Mouse (Mus musculus): ENCODE measurements around the gene Tnfrsf1b. TPM values are rescaled to one million over a fixed set of nuclear protein-coding genes. Genes with fewer than 3 reads are reported as not detected.

The Tnfrsf1b gene
- total RNA-seq, 2 experiments from 2014 or later: 37.0 to 41.1 TPM

DNA sequence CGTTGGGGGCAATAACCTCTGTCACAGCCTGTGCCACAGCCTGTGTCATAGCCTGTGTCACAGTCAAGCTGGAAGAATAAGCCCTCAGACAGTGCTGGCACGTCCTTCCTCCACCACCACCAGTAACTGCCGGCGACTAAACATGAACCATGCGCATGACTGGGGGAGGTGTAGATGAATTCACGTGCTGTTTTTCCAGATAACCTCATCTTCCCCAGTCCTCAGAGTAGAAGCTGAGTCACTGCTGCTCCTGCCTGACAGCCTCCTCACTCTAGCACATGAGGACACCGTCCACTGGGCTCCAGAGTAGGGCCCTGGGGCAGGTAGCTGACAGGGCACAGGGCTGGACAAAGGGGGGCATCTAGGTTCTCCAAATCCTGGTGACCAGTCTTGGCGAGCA lies 24.6 kb downstream of the Tnfrsf1b start:
- peak; percentile 21; the same call in 1 of the 2 replicates for ATAC-seq (replicated peaks; ENCODE audit: poor library complexity, severe bottlenecking)

DNA sequence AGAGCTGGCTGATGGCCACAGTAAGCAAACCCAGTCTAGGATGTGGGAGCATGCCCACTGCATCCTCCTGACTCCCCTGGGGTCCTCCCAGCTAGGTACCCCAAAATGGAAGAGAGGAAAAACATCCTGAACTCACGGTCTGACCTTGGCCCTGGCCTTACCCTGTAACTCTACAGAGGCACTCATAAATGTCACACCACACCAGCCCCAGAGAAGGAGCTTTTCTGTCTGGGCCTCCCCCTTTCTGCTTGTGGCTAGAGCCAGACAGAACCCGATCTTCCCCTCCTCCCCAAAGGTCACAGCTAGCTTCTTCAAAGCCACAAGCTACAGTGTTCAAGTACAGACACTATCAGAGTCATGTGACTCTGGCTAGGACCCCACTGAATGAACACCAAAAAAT lies 25.3 kb downstream of the Tnfrsf1b start:
- ATAC-seq (replicated peaks; ENCODE audit: poor library complexity, severe bottlenecking): no peak

DNA sequence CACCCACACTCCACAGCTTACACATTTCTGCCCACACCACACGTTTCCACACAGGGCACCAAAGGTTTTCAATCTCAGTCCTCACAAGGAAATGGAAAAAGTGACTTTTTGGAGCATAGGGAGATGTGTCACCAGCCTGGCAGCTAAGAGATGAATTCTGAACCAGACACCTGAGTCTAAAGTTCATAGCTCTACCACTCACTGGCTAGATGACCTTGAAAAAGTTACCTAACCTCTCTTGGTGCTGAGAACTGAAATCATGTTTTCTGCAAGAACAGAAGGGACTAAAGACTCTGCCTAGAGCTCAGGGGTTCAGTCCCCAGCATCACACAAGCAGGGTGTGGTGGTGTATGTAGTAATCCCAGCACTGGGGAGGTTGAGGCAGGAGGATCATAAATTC lies 26.7 kb downstream of the Tnfrsf1b start:
- no peak for ATAC-seq (replicated peaks; ENCODE audit: poor library complexity, severe bottlenecking)

DNA sequence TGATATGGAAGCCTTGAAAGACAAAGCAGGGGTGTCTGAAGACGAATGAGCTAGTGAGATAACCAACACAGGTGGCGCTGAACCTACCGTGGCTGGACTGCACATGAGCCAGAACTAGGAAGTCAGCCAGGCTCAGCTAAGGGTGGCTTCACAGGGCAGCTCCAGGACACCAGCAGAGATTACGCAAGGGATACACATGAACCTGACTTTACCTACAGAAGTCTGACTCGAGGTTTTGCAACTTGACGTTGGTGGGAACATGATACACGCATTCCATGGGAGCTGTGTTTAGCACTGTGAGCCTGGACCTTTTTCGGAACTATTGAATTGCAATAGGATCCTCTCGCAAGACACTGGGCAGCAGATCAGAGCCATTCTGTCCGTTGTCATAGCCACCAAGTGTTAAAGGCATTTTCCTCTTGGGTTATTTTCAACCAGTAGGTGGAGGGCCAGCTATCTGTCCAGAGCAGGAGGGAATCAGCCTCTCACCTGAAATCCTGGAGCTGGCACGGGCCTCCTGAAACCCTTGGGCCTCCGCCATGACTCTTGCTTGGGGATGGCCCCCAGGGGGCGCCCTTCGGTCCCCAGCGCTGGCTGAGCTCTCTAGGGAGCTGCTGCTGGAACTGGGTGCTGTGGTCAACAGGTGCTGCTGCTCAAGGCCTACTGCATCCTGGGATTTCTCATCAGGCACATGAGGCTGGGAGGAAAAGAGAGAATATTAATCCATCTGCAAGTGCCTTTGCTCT lies 27.3 kb downstream of the Tnfrsf1b start:
- ATAC-seq (replicated peaks; ENCODE audit: poor library complexity, severe bottlenecking): peak; percentile 45

GRCm38 (mm10) chr4:145217837-145218236 lies 28.8 kb downstream of the Tnfrsf1b start:
- no peak for ATAC-seq (replicated peaks; ENCODE audit: poor library complexity, severe bottlenecking)

DNA sequence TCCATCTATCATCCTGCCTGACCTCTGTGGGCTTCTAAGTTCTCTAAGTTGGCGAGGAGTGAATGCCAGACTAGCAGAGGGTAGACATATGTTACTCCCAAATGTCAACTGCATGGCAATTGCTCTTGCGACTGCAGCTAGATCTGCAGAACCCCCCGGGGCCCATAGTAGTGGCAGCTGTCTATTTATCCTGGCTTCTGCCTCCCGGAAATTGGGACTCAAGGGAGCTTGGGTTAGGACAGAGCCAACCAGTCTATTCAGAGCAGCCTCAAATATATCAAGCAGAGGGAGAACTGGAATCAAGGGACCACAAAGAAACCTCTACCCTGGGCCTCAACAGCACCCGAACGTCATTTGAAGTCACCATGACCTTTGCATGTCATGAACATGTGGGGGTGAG lies 29.6 kb downstream of the Tnfrsf1b start:
- ATAC-seq (replicated peaks; ENCODE audit: poor library complexity, severe bottlenecking): no peak

DNA sequence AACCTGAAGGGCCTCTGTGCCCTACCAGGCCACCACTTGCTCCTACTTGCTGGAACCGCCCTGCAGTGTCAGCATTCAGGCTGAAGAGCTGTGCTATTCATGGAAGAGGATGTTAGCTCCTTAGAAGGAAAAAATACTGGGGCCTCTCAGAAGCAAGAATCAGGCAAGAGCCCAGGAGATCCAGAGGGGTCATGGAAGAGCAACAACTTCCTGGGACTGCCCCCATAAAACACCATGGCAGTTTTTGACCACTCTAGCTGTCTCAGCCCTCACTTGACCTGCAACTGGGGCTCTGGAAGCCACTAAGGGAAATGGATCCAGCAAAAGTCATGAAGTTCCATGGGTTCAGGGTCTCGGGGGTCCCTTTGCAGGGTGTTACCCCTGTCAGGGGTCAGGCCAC lies 31.3 kb downstream of the Tnfrsf1b start:
- no peak for ATAC-seq (replicated peaks; ENCODE audit: poor library complexity, severe bottlenecking)

- no peak for ATAC-seq (replicated peaks; ENCODE audit: poor library complexity, severe bottlenecking)
Observed at GRCm38 (mm10) chr4:145214786-145215174, 31.9 kb downstream of the Tnfrsf1b start.

DNA sequence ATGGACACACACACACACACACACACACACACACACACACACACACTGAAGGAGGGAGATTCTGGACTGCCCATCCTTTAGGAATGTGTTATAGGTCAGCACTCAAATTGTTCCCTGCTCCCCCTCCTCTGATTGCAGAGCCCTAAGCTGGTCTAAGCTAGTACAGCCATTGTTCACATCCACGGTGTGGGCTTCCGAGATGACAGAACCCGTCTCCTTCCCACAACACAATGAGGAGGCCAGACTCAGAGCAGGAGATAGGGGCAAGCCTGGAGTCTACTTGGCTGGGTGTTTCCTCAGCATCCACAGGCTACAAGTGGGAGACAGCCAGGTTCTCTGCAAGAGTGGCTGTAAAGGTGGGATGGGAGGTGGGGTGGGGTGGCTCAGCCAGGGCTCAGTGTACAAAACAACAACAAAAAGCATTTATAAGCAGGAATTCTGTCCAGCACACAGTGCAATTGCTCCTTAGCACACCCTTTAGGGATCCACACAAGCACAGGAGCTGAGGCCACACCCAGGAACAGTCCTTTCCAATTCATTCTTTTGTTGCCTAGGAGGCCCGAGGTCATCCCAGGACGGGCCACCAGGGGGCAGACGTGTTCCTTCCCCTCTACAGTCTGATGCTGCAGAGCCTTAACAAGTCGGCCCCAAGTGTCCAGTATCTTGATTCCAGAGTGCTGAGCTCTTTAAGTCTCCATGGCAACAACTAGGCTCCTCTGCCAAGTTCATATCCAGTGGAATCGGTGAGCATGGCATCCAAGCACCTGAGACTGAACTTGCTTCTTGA lies 32.5 kb downstream of the Tnfrsf1b start:
- ATAC-seq (replicated peaks; ENCODE audit: poor library complexity, severe bottlenecking): peak; percentile 70

- peak; percentile 73 for ATAC-seq (replicated peaks; ENCODE audit: poor library complexity, severe bottlenecking)
Observed at GRCm38 (mm10) chr4:145211076-145211475, 35.6 kb downstream of the Tnfrsf1b start.

DNA sequence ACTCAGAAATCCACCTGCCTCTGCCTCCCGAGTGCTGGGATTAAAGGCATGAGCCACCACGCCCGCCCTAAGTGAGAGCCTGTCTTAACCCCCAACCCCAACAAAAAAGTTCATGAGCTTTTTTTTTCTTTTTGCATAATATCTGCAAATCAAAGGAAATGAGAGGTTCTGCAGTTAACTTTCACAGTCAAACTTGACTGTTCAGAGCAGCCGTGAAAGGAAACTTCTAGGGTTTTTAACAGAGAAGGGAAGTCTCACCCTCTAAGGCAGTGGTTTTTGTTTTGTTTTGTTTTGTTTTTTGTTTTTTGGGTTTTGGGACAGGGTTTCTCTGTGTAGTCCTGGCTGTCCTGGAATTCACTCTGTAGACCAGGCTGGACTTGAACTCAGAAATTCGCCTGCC lies 36.1 kb downstream of the Tnfrsf1b start:
- ATAC-seq (replicated peaks; ENCODE audit: poor library complexity, severe bottlenecking): no peak

DNA sequence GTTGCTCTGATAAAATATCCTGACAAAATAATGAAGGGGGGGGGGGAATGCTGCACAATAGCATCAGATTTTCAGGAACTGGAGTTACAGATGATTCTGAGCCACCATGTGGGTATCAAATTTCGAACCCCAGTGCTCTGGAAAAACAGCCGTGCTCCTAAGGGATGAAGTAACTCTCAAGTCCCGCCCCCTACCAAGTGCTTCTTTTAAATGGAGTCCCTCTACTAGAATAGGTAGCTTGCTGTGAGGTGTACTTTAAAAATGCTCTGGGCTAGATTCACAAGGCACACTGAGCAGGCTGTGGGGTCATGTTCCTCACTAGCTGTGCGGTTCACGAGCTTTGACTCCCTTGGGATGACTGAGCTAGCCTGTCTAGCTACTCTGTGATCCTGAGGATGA lies 37.0 kb downstream of the Tnfrsf1b start:
- 0 out of 2 replicates have a peak, but pooled peaks have one; percentile 2 for ATAC-seq (replicated peaks; ENCODE audit: poor library complexity, severe bottlenecking)

DNA sequence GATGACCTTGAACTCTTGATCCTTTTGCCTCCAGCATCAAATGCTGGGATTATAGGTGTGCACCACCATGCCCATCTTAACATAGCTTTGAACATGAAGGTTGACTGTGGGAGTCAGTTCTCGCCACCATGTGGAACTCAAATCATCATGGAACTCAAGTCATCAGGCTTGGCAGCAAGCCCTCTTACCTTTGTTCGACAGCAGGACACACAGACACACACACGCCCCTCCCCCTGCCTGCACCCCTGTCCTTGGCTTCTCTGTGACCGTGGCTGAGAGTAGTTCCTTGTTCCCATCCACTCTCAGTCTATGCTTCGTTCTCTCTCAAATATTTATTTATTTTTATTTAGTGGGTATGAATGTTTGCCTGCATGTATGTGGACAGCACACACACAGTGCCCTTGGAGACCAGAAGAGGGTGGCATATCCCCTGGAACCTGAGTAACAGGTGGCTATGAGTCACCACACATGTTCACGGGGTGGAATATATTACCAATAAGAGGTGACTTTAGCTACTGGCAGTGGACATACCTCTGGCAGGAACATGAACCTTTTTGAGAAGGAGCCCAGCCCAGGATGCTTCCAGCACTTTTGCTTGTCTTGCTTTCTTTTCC lies 37.5 kb downstream of the Tnfrsf1b start:
- peak; percentile 28 for ATAC-seq (replicated peaks; ENCODE audit: poor library complexity, severe bottlenecking)

GRCm38 (mm10) chr4:145207718-145208371 lies 38.8 kb downstream of the Tnfrsf1b start:
- no peak for ATAC-seq (replicated peaks; ENCODE audit: poor library complexity, severe bottlenecking)

GRCm38 (mm10) chr4:145204779-145205178 lies 41.9 kb downstream of the Tnfrsf1b start:
- no peak for ATAC-seq (replicated peaks; ENCODE audit: poor library complexity, severe bottlenecking)

DNA sequence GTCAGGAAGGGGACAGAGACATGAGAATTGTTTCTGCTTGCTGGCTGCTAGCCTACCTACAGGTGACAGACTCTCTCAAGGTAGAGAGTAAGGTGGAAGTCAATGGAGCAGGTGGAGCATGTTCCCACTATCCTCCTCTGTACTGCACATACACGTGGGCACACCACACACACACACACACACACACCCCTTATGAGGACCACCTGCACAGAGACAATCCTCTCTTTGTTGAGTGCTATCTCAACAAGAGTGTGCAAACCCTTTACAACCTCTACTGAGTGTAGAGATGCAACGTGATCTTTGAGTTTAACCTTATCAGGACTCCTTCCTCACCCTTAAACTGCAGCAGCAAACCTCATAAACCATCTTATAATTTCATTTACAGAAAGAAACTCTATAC lies 43.4 kb downstream of the Tnfrsf1b start:
- no peak for ATAC-seq (replicated peaks; ENCODE audit: poor library complexity, severe bottlenecking)

GRCm38 (mm10) chr4:145201424-145201823 lies 45.2 kb downstream of the Tnfrsf1b start:
- peak; percentile 64 for ATAC-seq (replicated peaks; ENCODE audit: poor library complexity, severe bottlenecking)

- peak; percentile 71 for ATAC-seq (replicated peaks; ENCODE audit: poor library complexity, severe bottlenecking)
Observed at GRCm38 (mm10) chr4:145199982-145200699, 46.5 kb downstream of the Tnfrsf1b start.

DNA sequence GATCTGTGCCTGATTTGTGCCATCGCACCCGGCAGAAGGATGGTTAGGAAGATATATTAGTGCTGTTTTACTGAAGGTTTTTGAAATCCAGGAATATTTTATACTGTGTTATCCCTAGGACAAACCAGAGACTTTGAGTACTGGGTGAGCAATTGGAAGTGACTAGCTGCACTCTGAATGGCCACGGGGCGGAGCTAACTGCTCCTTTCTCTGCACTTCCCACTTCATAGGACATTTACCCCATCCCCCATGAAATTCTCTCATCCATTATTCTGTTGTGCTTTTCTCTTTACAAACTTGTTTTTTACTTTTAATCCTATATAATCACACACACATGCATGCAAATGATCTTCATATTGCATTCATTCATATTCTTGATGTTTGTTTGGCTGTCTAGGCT lies 50.1 kb downstream of the Tnfrsf1b start:
- 0 out of 2 replicates have a peak, but pooled peaks have one; percentile 16 for ATAC-seq (replicated peaks; ENCODE audit: poor library complexity, severe bottlenecking)

DNA sequence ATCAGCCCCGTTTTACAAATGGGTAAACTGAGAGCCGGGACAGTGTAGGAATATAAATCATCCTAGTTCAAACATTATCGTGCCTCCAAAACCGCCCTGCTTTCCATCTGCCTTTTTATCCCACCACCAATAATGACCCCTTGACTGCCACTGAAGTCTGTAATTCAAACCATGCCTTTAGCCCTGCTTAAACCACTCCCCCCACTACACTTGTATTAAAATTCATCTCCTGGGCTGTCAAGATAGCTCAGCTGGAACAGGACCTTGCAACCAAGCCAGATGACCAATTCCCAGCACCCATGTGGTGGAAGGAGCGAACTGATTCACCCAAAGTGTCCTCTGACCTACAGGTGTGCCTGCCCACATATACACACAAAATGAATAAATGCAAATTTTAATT lies 51.5 kb downstream of the Tnfrsf1b start:
- ATAC-seq (replicated peaks; ENCODE audit: poor library complexity, severe bottlenecking): no peak

All from granulocyte monocyte progenitor cell, adult 5-6 weeks (primary cell).